Mouse (Mus musculus) kidney, embryonic 16.5 days (tissue): Measurements from ENCODE around the gene Fchsd2. TPM values are rescaled to one million over a fixed set of nuclear protein-coding genes. Genes with fewer than 3 reads are reported as not detected.

Experiments used
- ATAC-seq: fragments of 200-750 bp; cut with Nextera tagmentation; 2 replicates; pipeline ENCODE4 v1.8.0; 2017; ENCODE audit warnings: moderate TSS enrichment; ENCODE audit not compliant: low FRiP score, low TSS enrichment
- H3K27ac ChIP-seq: fragments of 300-500 bp; sonication (generic); 2 replicates; pipeline ENCODE4 v1.5.1; 2014; ENCODE audit warnings: low read length
- H3K27me3 ChIP-seq: fragments of 300-500 bp; sonication (generic); 2 replicates; pipeline ENCODE4 v1.6.1; 2014; ENCODE audit warnings: low read length, control low read depth, mixed read lengths; ENCODE audit not compliant: insufficient read depth
- H3K36me3 ChIP-seq: fragments of 300-500 bp; sonication (generic); 2 replicates; pipeline ENCODE4 v1.6.1; 2014; ENCODE audit warnings: low read length, control low read depth, mixed read lengths; ENCODE audit not compliant: insufficient read depth
- H3K4me1 ChIP-seq: fragments of 300-500 bp; sonication (generic); 2 replicates; pipeline ENCODE4 v1.6.1; 2014; ENCODE audit warnings: low read length, control low read depth, mixed read lengths; ENCODE audit not compliant: insufficient read depth
- H3K4me2 ChIP-seq: fragments of 300-500 bp; sonication (generic); replicated peaks from 2 replicates; pipeline ENCODE4 v1.6.1; 2014; ENCODE audit warnings: low read depth, low read length
- H3K4me3 ChIP-seq: fragments of 300-500 bp; sonication (generic); 2 replicates; pipeline ENCODE4 v1.5.1; 2014; ENCODE audit warnings: mild to moderate bottlenecking, low read length
- H3K9ac ChIP-seq: fragments of 300-500 bp; sonication (generic); replicated peaks from 2 replicates; pipeline ENCODE4 v1.6.1; 2014; ENCODE audit warnings: low read length
- H3K9me3 ChIP-seq: fragments of 300-500 bp; sonication (generic); 2 replicates; pipeline ENCODE4 v1.6.1; 2016; ENCODE audit warnings: low read length, control low read depth
- WGBS: fragments of 180-500 bp; shearing (Covaris S2); extraction: QIAGEN DNeasy Blood & Tissue Kit; methylation state at CpG from one replicate; pipeline ENCODE4 v1.1.7; 2014; 5-methylcytosine and 5-hydroxymethylcytosine counted together
- polyA plus RNA-seq: library from polyadenylated mRNA; unstranded; fragments of >200 nt; fragmentation: Nextera tagmentation; extraction: Ambion mirVana; gene quantifications from 2 replicates; pipeline ENCODE4 v1.2.1, GENCODE M21; 2015

The Fchsd2 gene
- polyA plus RNA-seq, 1 experiment from 2014 or later, result 24.6 TPM

DNA sequence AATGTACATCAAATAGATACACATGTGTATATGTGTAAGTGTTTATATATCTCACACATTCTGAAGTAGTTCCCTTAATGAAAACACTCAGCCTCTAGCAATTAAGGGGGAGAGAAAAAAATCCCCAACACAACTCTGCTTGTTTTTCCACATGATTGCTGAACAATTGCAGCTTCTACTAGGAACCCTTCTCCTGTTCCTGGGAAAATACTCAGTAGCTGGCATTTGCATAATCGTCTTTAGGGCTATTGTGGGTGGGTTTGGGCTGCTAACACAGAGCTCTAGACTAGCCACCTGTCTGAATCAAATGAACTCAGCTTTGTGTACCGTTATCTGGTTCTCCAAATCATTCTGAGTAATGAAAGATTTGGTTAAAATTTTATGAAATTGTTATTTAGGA lies 67.6 kb downstream of the Fchsd2 start:
- Histone ChIP-seq H3K4me1 (no peaks in the 10 kb centered on the region), H3K27me3 (no peaks in the 10 kb centered on the region), H3K9ac (no peak overlapping the region), H3K27ac (no peak overlapping the region), H3K4me2 (no peak overlapping the region), H3K9me3 (no peaks in the 10 kb centered on the region), H3K36me3 (no peaks in the 10 kb centered on the region), H3K4me3 (no peak overlapping the region)
- ATAC-seq, result no peak
- WGBS, result 43% methylated on average over 2 of the region's 2 CpGs

GRCm38 (mm10) chr7:101162781-101163180 lies 70.1 kb downstream of the Fchsd2 start:
- 91% methylated on average over 1 of the region's 1 CpGs for WGBS
- H3K4me2 ChIP-seq, result no peak overlapping the region
- H3K4me1 ChIP-seq, result no peaks in the 10 kb centered on the region
- H3K9me3 ChIP-seq, result no peaks in the 10 kb centered on the region
- no peak overlapping the region for H3K4me3 ChIP-seq
- no peak for ATAC-seq
- H3K27ac ChIP-seq, result no peak overlapping the region
- H3K27me3 ChIP-seq, result no peaks in the 10 kb centered on the region
- H3K36me3 ChIP-seq, result no peaks in the 10 kb centered on the region
- H3K9ac ChIP-seq, result no peak overlapping the region

DNA sequence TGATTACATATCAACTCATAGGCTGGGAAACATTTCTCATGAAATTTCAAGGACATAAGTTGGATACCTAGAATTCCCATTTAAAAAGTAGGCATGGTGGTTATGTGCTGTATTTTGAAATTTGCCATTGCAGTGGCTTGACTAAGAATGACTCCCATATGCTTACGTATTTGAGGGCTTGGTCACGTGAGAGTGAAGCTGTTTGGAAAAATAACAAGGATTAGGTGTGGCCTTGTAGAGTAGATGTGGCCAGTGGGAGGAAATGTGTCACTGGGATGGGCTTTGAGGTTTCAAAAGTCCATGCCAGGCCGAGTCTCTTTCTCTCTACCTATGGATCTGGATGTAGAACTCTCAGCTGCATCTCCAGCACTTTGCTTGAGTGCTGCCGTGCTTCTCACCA lies 71.2 kb downstream of the Fchsd2 start:
- Histone ChIP-seq H3K4me2 (no peak overlapping the region), H3K9me3 (no peaks in the 10 kb centered on the region), H3K27ac (no peak overlapping the region), H3K36me3 (no peaks in the 10 kb centered on the region), H3K9ac (no peak overlapping the region), H3K27me3 (no peaks in the 10 kb centered on the region), H3K4me1 (no peaks in the 10 kb centered on the region), H3K4me3 (no peak overlapping the region)
- ATAC-seq, result no peak
- 70% methylated on average over 4 of the region's 4 CpGs for WGBS

DNA sequence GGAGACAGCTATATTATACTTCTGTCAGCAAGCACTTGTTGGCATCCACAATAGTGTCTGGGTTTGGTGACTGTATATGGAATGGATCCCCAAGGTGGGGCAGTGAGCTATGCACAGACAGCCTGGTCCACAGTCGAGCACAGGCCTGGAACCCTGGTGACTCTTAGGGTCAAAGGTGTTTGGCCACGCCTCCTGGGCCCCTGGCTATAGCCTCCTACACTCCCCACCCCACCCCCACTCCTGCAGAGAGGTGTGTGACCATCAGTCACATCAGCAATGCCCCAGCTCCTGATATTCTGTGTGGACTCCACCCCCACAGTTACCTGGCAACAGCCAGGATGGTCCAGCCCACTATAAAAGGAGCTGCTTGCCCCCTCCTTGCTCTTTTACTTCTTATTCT lies 73.9 kb downstream of the Fchsd2 start:
- Histone ChIP-seq H3K27me3 (no peaks in the 10 kb centered on the region), H3K27ac (no peak overlapping the region), H3K4me2 (no peak overlapping the region), H3K9me3 (no peaks in the 10 kb centered on the region), H3K4me3 (no peak overlapping the region), H3K36me3 (no peaks in the 10 kb centered on the region), H3K4me1 (peaks cover 6% of the 10 kb centered on the region; the same call in 1 of the 2 replicates), H3K9ac (no peak overlapping the region)
- 45% methylated on average over 2 of the region's 2 CpGs for WGBS
- ATAC-seq, result peak; percentile 27; the same call in 1 of the 2 replicates

- Histone ChIP-seq H3K36me3 (no peaks in the 10 kb centered on the region), H3K27ac (no peak overlapping the region), H3K4me3 (no peak overlapping the region), H3K27me3 (no peaks in the 10 kb centered on the region), H3K9me3 (no peaks in the 10 kb centered on the region), H3K9ac (no peak overlapping the region), H3K4me2 (no peak overlapping the region), H3K4me1 (peaks cover 6% of the 10 kb centered on the region; the same call in 1 of the 2 replicates)
- ATAC-seq, result no peak
- WGBS, result 44% methylated on average over 3 of the region's 3 CpGs
These were observed 77.8 kb downstream of the Fchsd2 start for GRCm38 (mm10) chr7:101170482-101170881.

- no peak overlapping the region for H3K27ac ChIP-seq
- no peak overlapping the region for H3K9ac ChIP-seq
- no peak overlapping the region for H3K4me3 ChIP-seq
- H3K27me3 ChIP-seq, result no peaks in the 10 kb centered on the region
- H3K36me3 ChIP-seq, result no peaks in the 10 kb centered on the region
- no peak overlapping the region for H3K4me2 ChIP-seq
- WGBS, result 85% methylated on average over 1 of the region's 1 CpGs
- H3K9me3 ChIP-seq, result no peaks in the 10 kb centered on the region
- H3K4me1 ChIP-seq, result peaks cover 6% of the 10 kb centered on the region; the same call in 1 of the 2 replicates
- ATAC-seq, result no peak
These were observed 78.3 kb downstream of the Fchsd2 start for GRCm38 (mm10) chr7:101171002-101171401.

DNA sequence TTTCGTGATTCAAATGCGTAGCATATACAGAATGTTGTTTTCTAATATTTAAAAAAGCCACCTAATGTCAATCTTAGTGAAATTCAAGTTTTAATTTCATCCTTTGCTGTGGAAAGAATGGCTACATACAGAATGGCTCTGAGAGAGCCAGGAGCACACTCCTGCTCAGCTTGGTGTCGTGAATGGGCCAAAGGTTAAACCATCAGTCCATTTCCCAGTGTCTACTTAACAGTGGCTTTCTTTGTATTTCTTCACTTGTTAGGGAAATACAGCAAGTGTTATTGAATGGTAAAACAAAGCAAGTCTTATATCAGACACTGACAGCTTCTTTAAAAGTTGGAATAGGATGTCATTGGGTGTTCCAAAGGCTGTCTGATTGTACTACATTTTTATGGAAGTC lies 80.7 kb downstream of the Fchsd2 start:
- no peaks in the 10 kb centered on the region for H3K9me3 ChIP-seq
- no peak overlapping the region for H3K4me3 ChIP-seq
- WGBS, result 84% methylated on average over 3 of the region's 3 CpGs
- ATAC-seq, result no peak
- no peak overlapping the region for H3K4me2 ChIP-seq
- no peaks in the 10 kb centered on the region for H3K27me3 ChIP-seq
- no peaks in the 10 kb centered on the region for H3K36me3 ChIP-seq
- peaks cover 6% of the 10 kb centered on the region; the same call in 1 of the 2 replicates for H3K4me1 ChIP-seq
- H3K9ac ChIP-seq, result no peak overlapping the region
- H3K27ac ChIP-seq, result no peak overlapping the region

DNA sequence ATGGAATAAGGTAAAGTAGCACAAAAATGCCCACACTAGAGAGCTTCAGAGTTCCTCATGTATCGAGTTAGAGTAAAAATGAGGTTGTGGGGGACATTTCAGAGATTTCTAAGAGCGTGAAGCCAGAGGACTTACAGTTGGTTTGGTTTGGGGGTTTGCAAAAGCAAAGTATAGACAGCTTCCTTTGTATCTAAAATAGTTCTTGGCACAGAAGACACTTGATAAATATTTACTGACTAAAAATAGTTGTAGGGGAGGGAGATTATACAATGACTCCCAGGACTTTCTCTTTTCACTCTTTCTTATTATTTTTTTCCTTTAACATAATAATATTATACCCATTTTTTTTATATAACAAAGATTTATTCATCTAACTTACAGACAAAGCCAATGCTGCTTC lies 86.1 kb downstream of the Fchsd2 start:
- no peak overlapping the region for H3K4me2 ChIP-seq
- ATAC-seq, result no peak
- no peak overlapping the region for H3K4me3 ChIP-seq
- H3K27me3 ChIP-seq, result no peaks in the 10 kb centered on the region
- no peaks in the 10 kb centered on the region for H3K36me3 ChIP-seq
- 87% methylated on average over 2 of the region's 2 CpGs for WGBS
- no peaks in the 10 kb centered on the region for H3K9me3 ChIP-seq
- H3K4me1 ChIP-seq, result no peaks in the 10 kb centered on the region
- H3K9ac ChIP-seq, result no peak overlapping the region
- H3K27ac ChIP-seq, result no peak overlapping the region

- WGBS, result 83% methylated on average over 3 of the region's 3 CpGs
- no peak overlapping the region for H3K27ac ChIP-seq
- peaks cover 12% of the 10 kb centered on the region for H3K36me3 ChIP-seq
- H3K4me2 ChIP-seq, result no peak overlapping the region
- no peaks in the 10 kb centered on the region for H3K9me3 ChIP-seq
- no peak overlapping the region for H3K4me3 ChIP-seq
- no peaks in the 10 kb centered on the region for H3K4me1 ChIP-seq
- no peak overlapping the region for H3K9ac ChIP-seq
- H3K27me3 ChIP-seq, result no peaks in the 10 kb centered on the region
- no peak for ATAC-seq
These were observed 98.8 kb downstream of the Fchsd2 start for GRCm38 (mm10) chr7:101191326-101191969.

DNA sequence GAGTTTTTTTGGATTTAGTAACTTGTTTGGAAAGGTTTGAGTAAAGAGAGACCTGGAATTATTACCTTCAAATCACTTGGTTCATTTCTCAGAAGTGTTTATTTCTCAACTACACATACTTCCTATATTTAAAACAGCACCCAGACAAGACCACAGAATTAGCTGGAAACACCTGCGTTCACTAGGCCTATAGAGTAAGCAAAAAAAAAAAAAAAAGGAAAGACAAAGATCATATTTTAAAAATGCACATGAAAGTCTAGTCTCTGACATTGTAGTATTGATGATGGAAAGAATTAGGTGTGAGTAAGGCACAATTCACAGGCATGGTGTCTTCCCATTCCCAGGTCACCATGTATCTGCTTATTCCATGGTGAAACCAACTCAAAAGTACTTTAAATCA lies 118.2 kb downstream of the Fchsd2 start:
- H3K36me3 ChIP-seq, result peaks cover 2% of the 10 kb centered on the region; the same call in 1 of the 2 replicates
- H3K4me1 ChIP-seq, result peaks cover 6% of the 10 kb centered on the region; the same call in 1 of the 2 replicates
- ATAC-seq, result no peak
- no peaks in the 10 kb centered on the region for H3K27me3 ChIP-seq
- no peak overlapping the region for H3K9ac ChIP-seq
- H3K27ac ChIP-seq, result no peak overlapping the region
- no peak overlapping the region for H3K4me3 ChIP-seq
- no peaks in the 10 kb centered on the region for H3K9me3 ChIP-seq
- 100% methylated on average over 1 of the region's 1 CpGs for WGBS
- H3K4me2 ChIP-seq, result no peak overlapping the region
